Mouse (Mus musculus) heart, embryonic 10.5 days (tissue): ENCODE data around the gene Tns3. TPM values are rescaled to one million over a fixed set of nuclear protein-coding genes. Genes with fewer than 3 reads are reported as not detected.
A peak's percentile ranks its signal among the peaks of the same experiment; 100 is the strongest.

Experiments used
- DNase-seq: peaks from one replicate; pipeline ENCODE4 v3.0.0-alpha.2; 2017; ENCODE audit warnings: low spot score
- H3K27ac ChIP-seq: fragments of 300-500 bp; sonication (generic); 2 replicates; pipeline ENCODE4 v1.5.1; 2016; ENCODE audit warnings: mild to moderate bottlenecking
- H3K27me3 ChIP-seq: fragments of 300-500 bp; sonication (generic); 2 replicates; pipeline ENCODE4 v1.6.1; 2016; ENCODE audit warnings: mild to moderate bottlenecking; ENCODE audit not compliant: poor library complexity, insufficient read depth, severe bottlenecking
- H3K36me3 ChIP-seq: fragments of 300-500 bp; sonication (generic); 2 replicates; pipeline ENCODE4 v1.6.1; 2016; ENCODE audit warnings: mild to moderate bottlenecking, moderate library complexity
- H3K4me1 ChIP-seq: fragments of 300-500 bp; sonication (generic); 2 replicates; pipeline ENCODE4 v1.6.1; 2016; ENCODE audit warnings: mild to moderate bottlenecking
- H3K4me3 ChIP-seq: fragments of 300-500 bp; sonication (generic); 2 replicates; pipeline ENCODE4 v1.5.1; 2016; ENCODE audit warnings: mild to moderate bottlenecking, moderate library complexity
- H3K9me3 ChIP-seq: fragments of 300-500 bp; sonication (generic); 2 replicates; pipeline ENCODE4 v1.6.1; 2016; ENCODE audit warnings: mild to moderate bottlenecking, moderate library complexity
- WGBS: fragments of 180-500 bp; shearing (Covaris S2); methylation state at CpG from one replicate; pipeline ENCODE4 v1.1.7; 2016; 5-methylcytosine and 5-hydroxymethylcytosine counted together
- polyA plus RNA-seq: library from polyadenylated mRNA; unstranded; fragments of >200 nt; fragmentation: Nextera tagmentation; extraction: Ambion mirVana; gene quantifications from 2 replicates; pipeline ENCODE4 v1.2.1, GENCODE M21; 2016

Tns3 gene
- 12.7 and 17.0 TPM in 2 replicates for polyA plus RNA-seq

- Histone ChIP-seq H3K4me1 (peaks cover 32% of the 10 kb centered on the region), H3K27me3 (peaks cover 19% of the 10 kb centered on the region), H3K4me3 (peak within 1 kb of the TSS; percentile 88), H3K36me3 (no peaks in the 10 kb centered on the region), H3K9me3 (no peaks in the 10 kb centered on the region), H3K27ac (peak within 1 kb of the TSS; percentile 95)
- DNase-seq = no peak
- WGBS = under 1% methylated on average over 37 of the region's 37 CpGs
Measured at GRCm38 (mm10) chr11:8664393-8664743, at the start of gene Tns3. Gene Tns3 (minus strand): TSS chr11:8664535.

GRCm38 (mm10) chr11:8706246-8707041 lies 42.1 kb upstream of the Tns3 start:
- H3K27ac ChIP-seq = peak overlapping the region; percentile 49; the same call in 1 of the 2 replicates
- WGBS = 40% methylated on average over 8 of the region's 8 CpGs

GRCm38 (mm10) chr11:8705156-8705555 lies 40.8 kb upstream of the Tns3 start:
- no peak for DNase-seq
- H3K9me3 ChIP-seq = no peaks in the 10 kb centered on the region
- WGBS = 75% methylated on average over 1 of the region's 1 CpGs
- no peak overlapping the region for H3K27ac ChIP-seq
- no peak overlapping the region for H3K4me3 ChIP-seq
- H3K27me3 ChIP-seq = peaks cover 5% of the 10 kb centered on the region; the same call in 1 of the 2 replicates
- no peaks in the 10 kb centered on the region for H3K36me3 ChIP-seq
- H3K4me1 ChIP-seq = peaks cover 34% of the 10 kb centered on the region

More at GRCm38 (mm10) chr11:8706246-8707041, 42.1 kb upstream of the Tns3 start:
- peaks cover 5% of the 10 kb centered on the region; the same call in 1 of the 2 replicates for H3K27me3 ChIP-seq
- no peak for DNase-seq
- no peaks in the 10 kb centered on the region for H3K36me3 ChIP-seq
- peaks cover 25% of the 10 kb centered on the region for H3K4me1 ChIP-seq
- no peaks in the 10 kb centered on the region for H3K9me3 ChIP-seq
- no peak overlapping the region for H3K4me3 ChIP-seq

DNA sequence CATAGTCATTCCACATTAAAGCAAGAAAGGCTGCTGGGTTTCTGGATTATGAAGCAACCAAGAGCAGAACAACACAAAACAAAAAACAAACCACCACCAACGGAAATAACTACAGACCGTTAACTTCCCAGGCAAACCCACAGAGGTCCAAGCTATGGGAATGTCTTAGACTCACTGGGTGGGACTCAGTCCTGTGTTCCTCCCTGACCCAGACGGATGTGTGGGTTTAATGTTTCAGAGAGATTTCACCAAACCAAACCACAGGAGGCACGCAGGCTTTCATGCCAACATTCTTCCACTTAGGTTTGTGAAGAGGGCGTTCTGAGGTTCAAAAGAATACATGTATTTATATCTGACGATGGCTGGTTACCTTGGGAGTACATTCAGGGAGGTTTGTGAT lies 39.5 kb upstream of the Tns3 start:
- Histone ChIP-seq H3K27ac (no peak overlapping the region), H3K36me3 (no peaks in the 10 kb centered on the region), H3K4me3 (no peak overlapping the region), H3K27me3 (peaks cover 5% of the 10 kb centered on the region; the same call in 1 of the 2 replicates), H3K9me3 (no peaks in the 10 kb centered on the region), H3K4me1 (peaks cover 34% of the 10 kb centered on the region)
- WGBS = 84% methylated on average over 6 of the region's 6 CpGs
- no peak for DNase-seq

DNA sequence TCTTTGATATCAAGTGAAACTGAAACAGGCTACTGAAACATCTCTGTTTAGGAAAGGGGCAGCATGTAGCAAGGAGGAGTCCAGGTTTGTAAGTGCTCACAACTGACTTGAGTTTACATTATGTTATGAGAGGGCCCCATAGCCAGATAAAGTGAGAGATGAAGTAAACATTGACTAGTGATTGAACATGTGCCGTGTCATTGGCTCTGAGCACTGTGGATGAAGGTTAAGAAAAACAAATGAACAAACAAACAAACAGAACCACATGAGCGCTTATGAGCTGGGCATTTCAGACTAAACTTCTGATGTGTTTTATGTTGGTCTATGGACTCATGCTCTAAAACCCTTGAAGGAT lies 38.2 kb upstream of the Tns3 start:
- H3K27ac ChIP-seq = no peak overlapping the region
- no peak for DNase-seq
- H3K9me3 ChIP-seq = no peaks in the 10 kb centered on the region
- H3K36me3 ChIP-seq = no peaks in the 10 kb centered on the region
- no peak overlapping the region for H3K4me3 ChIP-seq
- 69% methylated on average over 2 of the region's 2 CpGs for WGBS
- H3K27me3 ChIP-seq = peaks cover 5% of the 10 kb centered on the region; the same call in 1 of the 2 replicates
- peaks cover 28% of the 10 kb centered on the region for H3K4me1 ChIP-seq

DNA sequence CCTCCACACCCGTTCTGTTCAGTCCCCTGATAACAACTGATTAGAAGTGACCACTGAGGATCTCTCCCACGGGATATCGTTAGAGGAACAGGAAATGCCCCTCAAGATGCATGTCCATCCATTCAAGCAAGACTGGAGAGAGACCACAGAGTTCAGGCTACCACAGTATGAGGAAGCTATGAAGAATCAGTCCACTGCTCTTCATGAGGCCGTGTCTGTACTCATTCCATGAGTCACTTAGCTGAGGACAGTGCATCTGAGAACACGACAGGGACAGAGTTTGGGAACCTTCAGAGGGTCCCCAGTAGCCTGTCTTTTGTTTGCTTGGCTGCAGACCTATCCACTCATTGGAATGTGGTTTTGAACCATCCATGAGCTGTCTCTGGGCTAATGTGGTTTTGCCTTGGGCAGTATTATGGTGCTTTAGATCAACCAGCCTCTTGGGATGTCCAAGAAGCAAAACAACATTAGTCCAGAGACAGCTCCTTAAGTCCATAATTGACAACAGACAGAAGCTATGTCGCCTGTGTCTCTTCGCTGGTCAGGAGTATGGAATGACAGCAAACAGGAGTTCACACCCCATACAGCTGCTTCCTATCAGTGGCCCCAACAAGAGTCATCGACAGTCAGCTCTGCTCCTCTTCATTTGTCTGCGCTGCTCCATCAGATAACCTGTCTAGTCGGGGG lies 37.7 kb upstream of the Tns3 start:
- H3K27me3 ChIP-seq = peaks cover 5% of the 10 kb centered on the region; the same call in 1 of the 2 replicates
- H3K36me3 ChIP-seq = no peaks in the 10 kb centered on the region
- H3K4me3 ChIP-seq = no peak overlapping the region
- no peak for DNase-seq
- no peaks in the 10 kb centered on the region for H3K9me3 ChIP-seq
- 12% methylated on average over 10 of the region's 10 CpGs for WGBS
- H3K4me1 ChIP-seq = peaks cover 28% of the 10 kb centered on the region
- peak overlapping the region; percentile 52; the same call in 1 of the 2 replicates for H3K27ac ChIP-seq

GRCm38 (mm10) chr11:8701400-8701799 lies 37.1 kb upstream of the Tns3 start:
- peak overlapping the region; percentile 59 for H3K27ac ChIP-seq
- 34% methylated on average over 3 of the region's 3 CpGs for WGBS

DNA sequence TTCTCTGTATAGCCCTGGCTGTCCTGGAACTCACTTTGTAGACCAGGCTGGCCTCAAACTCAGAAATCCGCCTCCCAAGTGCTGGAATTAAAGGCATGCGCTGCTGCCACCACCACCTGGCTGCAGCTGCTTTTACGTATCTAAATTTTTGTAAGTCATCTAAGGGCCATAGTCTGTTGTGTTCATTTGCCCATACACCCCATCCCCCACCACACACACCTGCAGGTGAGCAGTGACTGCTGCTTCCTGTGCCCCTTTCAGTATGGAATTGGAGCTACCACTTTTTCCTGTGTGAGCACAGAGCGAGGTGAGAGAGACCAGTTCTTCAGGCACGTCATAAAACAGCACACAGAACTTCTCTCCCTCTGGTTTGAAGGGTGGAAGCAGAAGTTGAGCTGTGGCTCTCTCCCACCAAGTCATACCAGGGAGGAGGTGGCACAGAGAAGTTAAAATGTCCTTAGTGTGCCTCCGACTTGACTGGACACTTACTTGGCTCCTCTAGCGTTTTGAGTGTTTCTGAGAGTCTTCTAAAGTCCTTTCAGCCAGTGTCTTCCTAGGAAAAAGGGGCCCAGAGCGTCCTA lies 36.4 kb upstream of the Tns3 start:
- peak; percentile 60 for DNase-seq
- H3K4me1 ChIP-seq = peaks cover 21% of the 10 kb centered on the region
- H3K27me3 ChIP-seq = peaks cover 5% of the 10 kb centered on the region; the same call in 1 of the 2 replicates
- no peak overlapping the region for H3K4me3 ChIP-seq
- peak overlapping the region; percentile 59; the same call in 1 of the 2 replicates for H3K27ac ChIP-seq
- no peaks in the 10 kb centered on the region for H3K9me3 ChIP-seq
- 70% methylated on average over 8 of the region's 8 CpGs for WGBS
- H3K36me3 ChIP-seq = no peaks in the 10 kb centered on the region

More at GRCm38 (mm10) chr11:8701400-8701799, 37.1 kb upstream of the Tns3 start:
- Histone ChIP-seq H3K4me1 (peaks cover 24% of the 10 kb centered on the region), H3K36me3 (no peaks in the 10 kb centered on the region), H3K9me3 (no peaks in the 10 kb centered on the region), H3K4me3 (no peak overlapping the region), H3K27me3 (peaks cover 5% of the 10 kb centered on the region; the same call in 1 of the 2 replicates)
- DNase-seq = no peak

DNA sequence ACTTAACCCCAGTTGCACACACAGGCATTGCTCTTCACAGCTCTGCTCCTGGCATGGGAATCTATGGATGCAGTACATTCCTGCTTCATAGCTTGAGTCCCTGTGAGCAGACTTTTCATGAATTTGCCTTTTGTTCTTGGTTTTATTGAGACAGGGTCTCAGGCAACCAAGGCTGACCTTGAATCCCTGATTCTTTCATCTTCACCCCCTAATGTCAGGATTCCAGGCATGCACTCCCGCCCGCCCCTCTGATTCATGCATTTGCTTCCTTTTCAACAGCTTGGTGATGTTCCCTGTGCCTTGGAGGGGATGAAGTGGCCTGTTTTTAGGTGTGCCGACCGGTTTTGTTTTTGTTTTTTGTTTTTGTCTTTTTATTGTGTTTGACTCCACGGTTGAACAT lies 35.4 kb upstream of the Tns3 start:
- no peak overlapping the region for H3K4me3 ChIP-seq
- no peak for DNase-seq
- H3K27me3 ChIP-seq = peaks cover 4% of the 10 kb centered on the region; the same call in 1 of the 2 replicates
- WGBS = 64% methylated on average over 5 of the region's 5 CpGs
- no peaks in the 10 kb centered on the region for H3K36me3 ChIP-seq
- H3K9me3 ChIP-seq = no peaks in the 10 kb centered on the region
- H3K4me1 ChIP-seq = peaks cover 21% of the 10 kb centered on the region
- no peak overlapping the region for H3K27ac ChIP-seq

- H3K4me1 ChIP-seq = peaks cover 32% of the 10 kb centered on the region
- no peaks in the 10 kb centered on the region for H3K36me3 ChIP-seq
- no peaks in the 10 kb centered on the region for H3K9me3 ChIP-seq
- H3K27ac ChIP-seq = no peak overlapping the region
- H3K4me3 ChIP-seq = no peak overlapping the region
- no peak for DNase-seq
- H3K27me3 ChIP-seq = no peaks in the 10 kb centered on the region
- 84% methylated on average over 3 of the region's 3 CpGs for WGBS
Measured at GRCm38 (mm10) chr11:8697670-8698069, 33.3 kb upstream of the Tns3 start.

- no peaks in the 10 kb centered on the region; the same call in 1 of the 2 replicates for H3K27me3 ChIP-seq
- no peak for DNase-seq
- H3K27ac ChIP-seq = peak overlapping the region; percentile 82; the same call in 1 of the 2 replicates
- no peak overlapping the region for H3K4me3 ChIP-seq
- no peaks in the 10 kb centered on the region for H3K36me3 ChIP-seq
- WGBS = 92% methylated on average over 5 of the region's 5 CpGs
- H3K4me1 ChIP-seq = peaks cover 29% of the 10 kb centered on the region
- no peaks in the 10 kb centered on the region for H3K9me3 ChIP-seq
Measured at GRCm38 (mm10) chr11:8694096-8694495, 29.8 kb upstream of the Tns3 start.

DNA sequence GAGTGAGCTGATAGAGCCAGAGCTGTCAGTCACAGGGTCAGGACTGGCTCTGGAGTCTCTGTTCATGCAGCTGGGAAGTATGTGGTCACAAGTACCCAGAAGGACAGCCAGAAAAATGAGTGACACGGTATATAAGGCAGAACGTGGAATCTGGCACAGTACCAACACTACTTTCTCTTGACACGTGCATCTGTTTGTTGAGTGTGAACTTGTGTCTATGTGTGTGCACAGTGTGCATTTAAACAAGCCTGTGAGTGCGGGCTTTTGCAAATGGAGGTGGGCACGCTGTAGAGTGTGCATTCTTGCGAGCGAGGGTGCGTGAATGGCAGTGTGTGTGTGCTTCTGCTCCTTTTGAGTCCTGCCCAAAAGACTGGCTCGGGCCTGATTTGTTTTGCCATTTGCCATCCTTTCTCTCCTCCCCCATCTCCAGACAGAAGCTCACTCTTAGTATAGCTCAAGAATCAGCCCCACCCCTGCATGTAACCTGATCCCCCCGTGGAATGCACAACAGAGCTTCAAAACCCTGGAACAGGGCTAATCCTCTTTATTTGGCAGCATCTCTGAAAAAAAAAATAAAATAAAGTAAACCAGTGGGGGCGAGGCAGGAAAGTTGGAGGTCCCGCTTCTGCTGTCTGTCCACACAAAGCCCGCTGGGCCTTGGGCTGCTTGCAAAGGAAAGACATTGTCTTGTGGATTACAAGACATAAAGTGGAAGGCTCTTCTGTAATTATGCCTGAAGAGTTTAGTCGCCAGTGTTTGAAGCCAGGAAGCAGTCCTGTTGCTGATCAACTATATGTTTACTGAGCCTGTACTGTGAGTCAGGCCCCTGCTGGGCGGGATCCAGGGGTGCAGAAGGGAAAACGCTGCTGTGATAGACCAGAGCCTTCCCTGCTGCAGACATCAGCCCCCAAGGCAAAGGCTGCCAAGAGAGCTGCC lies 28.5 kb upstream of the Tns3 start:
- peaks cover 4% of the 10 kb centered on the region; the same call in 1 of the 2 replicates for H3K27me3 ChIP-seq
- H3K4me1 ChIP-seq = peaks cover 29% of the 10 kb centered on the region
- peak; percentile 73 for DNase-seq
- no peaks in the 10 kb centered on the region for H3K9me3 ChIP-seq
- H3K27ac ChIP-seq = peak overlapping the region; percentile 82
- no peaks in the 10 kb centered on the region for H3K36me3 ChIP-seq
- 11% methylated on average over 16 of the region's 16 CpGs for WGBS
- H3K4me3 ChIP-seq = peak overlapping the region; percentile 38
